Mouse (Mus musculus): ENCODE data around the gene Snrnp70.

The Snrnp70 gene

GRCm38 (mm10) chr7:45395578-45396336 lies at the start of gene Snrnp70:
Snrnp70 (minus strand) TSS chr7:45395742.
- peak; percentile 100 for DNase-seq (ENCODE audit: low read depth)

DNA sequence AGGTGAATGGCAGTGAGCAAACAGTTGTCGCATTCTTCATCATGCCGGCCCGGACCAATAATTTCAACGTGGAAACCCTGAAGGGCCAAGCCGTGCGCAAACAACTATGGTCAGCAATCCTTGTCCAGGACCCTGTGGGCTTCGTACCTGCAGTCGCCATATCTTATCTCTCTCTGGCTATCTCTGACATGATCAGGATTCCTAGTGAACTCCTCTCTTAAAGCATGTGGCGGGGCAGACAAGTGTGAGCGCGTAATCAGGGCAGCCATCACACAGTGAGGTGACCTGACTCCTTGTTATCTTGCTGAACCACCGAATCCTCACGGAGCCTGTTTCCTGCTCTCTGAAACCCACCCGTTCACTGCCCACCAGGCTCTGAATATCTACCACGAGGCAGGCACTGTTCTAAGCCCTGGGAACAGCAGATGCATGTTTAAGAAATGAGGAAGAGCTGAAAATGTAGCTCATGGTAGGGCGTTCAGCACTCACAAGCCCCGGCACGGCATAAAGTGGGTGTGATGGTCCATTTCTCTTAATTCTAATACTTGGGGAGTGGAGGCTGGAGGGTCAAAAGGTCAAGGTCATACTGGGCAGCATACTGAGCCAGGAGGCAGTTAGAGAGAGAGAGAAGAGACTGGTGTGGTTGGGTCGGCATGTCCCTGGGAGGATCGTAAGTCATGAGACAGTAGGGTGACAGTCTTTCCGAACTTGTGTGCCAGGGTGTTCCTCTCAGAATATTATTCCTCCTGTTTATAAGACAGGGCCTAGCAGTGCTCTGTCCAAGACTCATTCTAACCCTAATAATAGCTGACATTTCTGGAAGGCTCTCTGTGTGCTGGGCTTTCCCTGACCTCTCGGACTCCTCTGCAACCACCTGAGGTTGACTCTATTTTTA lies 48.2 kb upstream of the Snrnp70 start:
- no peak for DNase-seq (ENCODE audit: low read depth)

DNA sequence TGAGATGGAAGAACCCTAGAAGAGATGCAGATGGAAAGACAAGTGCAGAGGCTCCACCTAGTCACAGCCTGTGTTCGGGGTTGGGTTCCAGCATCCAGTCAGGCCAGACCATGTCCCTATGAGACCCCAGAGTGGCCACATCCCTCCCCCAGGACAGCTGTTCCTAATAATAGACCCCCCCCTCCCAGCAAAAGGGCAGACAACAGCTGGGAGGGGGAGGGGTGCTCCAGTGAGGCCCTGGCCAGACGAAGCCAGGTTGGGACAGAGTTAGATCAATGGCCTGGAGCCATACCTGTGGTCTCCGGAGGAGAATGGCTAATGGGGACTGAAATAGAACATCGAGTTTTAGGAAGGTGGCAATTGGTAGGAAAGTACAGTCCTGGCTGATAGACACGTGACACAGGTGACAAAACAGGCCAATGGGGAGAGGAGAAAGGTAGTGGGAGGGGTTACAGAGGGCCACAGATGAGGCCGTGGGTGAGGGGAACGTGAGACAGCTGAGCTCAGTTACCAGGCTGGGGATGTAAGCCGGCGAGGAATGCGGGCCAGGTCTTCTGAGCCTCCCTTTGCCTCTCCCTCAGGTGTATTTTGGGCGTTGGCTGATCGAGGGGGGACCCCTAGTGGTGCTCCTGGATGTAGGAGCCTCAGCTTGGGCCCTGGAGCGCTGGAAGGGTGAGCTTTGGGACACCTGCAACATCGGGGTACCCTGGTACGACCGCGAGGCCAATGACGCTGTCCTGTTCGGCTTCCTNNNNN lies 42.2 kb upstream of the Snrnp70 start, which contains the start of gene Ruvbl2:
Gene Ruvbl2 (minus strand): TSS at position 576 of the 756 bp plus-strand sequence.
- no peak for DNase-seq (ENCODE audit: low read depth)

DNA sequence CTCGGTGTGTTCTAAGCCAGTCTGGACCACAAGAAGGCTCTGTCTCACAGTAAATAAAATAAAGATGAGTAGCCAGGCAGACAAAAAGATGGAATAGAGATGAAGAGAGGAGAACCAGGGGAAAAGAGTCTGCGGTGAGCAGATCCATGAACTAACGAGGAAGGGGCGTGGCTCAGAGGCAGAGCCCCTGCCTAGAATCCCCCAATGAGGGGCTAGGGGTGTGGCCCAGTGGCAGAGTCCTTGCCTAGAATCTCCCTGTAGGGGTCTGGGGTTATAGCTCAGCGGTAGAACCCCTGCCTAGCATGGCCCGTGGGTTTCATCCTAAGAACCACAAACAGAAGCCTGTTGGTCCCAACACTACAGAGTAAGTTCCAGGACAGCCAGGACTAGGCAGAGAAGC lies 41.5 kb upstream of the Snrnp70 start:
- DNase-seq (ENCODE audit: low read depth), result no peak

DNA sequence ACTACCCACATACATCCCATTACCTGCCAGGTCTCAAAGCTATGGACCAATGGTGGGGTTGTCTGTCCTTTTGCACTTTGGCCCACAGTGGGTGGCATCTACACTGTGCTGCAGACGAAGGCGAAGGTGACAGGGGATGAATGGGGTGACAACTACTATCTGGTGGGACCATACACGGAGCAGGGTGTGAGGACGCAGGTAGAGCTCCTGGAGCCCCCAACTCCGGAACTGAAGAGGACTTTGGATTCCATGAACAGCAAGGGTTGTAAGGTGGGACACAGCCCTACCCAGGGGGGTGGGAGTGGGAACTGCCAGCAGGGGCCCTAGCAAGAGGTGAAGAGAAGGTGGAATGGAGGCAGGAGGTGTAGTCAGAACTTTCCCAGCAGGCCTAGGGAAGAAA lies 40.9 kb upstream of the Snrnp70 start:
- no peak for DNase-seq (ENCODE audit: low read depth)

DNA sequence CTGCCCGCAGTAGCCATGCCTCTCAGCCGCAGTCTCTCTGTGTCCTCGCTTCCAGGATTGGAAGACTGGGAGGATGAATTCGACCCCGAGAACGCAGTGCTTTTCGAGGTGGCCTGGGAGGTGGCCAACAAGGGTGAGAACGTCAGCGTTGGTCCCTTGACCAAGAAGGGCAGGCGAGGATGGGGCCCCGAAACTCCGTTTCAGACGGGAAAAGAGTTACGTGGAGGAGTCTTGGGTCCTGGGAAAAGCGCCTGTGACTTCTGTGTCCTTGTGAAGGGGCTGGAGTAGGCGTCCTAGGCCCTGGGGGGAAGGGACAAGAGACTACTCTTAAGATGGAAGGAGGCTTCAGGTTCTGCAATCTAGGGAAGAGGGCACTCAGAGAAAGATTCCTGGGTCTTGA lies 39.5 kb upstream of the Snrnp70 start:
- no peak for DNase-seq (ENCODE audit: low read depth)

- DNase-seq (ENCODE audit: low read depth), result peak; percentile 99
Measured at GRCm38 (mm10) chr7:45434203-45435015, 38.9 kb upstream of the Snrnp70 start, which contains the start of gene Gys1. Gys1 (plus strand) TSS chr7:45434844.

- no peak for DNase-seq (ENCODE audit: low read depth)
Measured at GRCm38 (mm10) chr7:45433835-45434202, 38.3 kb upstream of the Snrnp70 start.

GRCm38 (mm10) chr7:45426556-45426955 lies 31.0 kb upstream of the Snrnp70 start:
- DNase-seq (ENCODE audit: low read depth), result no peak

DNA sequence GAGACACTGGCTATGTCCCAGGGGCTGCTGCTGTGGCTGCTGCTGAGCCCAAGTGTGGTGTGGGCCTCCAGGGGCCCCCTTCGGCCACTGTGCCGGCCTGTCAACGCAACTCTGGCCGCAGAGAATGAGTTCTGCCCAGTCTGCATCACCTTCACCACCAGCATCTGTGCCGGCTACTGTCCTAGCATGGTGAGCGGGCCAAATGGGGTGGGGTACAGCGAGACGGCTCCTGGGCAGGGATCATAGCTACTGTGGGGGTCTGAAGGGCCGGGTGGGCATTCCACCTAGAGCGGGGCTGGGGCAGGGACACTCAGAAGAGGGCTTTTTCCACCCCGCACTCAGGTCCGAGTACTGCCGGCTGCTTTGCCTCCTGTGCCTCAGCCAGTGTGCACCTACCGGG lies 25.7 kb upstream of the Snrnp70 start:
- no peak for DNase-seq (ENCODE audit: low read depth)

- no peak for DNase-seq (ENCODE audit: low read depth)
Measured at GRCm38 (mm10) chr7:45420615-45420919, 25.0 kb upstream of the Snrnp70 start, which contains the start of gene Lhb. Lhb (plus strand) TSS chr7:45420820.

DNA sequence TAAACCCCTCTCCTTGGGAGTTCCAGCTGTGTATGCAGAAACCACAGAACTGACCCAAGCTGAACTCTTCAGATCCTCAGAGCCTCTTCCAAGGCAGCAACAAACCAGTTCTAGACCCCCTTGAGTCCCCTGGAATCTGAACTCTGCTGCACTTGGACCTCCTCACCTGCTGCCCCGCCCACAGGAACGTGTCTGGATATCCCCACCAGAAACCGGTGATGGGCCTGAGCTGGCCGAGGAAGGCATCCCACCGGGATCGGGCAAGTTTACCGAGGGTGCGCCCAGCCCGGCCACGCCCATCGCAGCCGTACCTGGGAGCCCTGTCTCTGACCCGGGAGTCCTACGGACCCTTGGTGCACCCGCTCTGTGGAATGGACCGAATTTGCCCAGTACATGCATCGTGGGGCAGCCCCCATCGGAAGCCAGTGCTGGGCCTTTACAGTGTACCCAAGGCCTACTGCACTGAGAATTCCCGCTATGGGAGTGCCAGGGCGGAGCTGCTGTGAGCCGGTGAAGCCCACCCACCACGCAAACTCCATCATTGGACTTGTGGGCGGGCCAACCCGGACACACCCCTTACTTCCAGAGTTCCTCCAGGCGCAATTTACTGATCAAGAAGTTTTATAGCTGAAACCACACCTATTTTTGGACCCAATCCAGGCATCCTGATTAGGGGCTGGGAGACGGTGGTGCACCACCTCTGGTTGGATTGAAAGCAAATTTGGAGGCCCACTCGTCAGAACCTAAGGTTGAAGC lies 24.5 kb upstream of the Snrnp70 start:
- no peak for DNase-seq (ENCODE audit: low read depth)

GRCm38 (mm10) chr7:45417962-45418492 lies 22.5 kb upstream of the Snrnp70 start:
- no peak for DNase-seq (ENCODE audit: low read depth)

- no peak for DNase-seq (ENCODE audit: low read depth)
Measured at GRCm38 (mm10) chr7:45415636-45416035, 20.1 kb upstream of the Snrnp70 start.

DNA sequence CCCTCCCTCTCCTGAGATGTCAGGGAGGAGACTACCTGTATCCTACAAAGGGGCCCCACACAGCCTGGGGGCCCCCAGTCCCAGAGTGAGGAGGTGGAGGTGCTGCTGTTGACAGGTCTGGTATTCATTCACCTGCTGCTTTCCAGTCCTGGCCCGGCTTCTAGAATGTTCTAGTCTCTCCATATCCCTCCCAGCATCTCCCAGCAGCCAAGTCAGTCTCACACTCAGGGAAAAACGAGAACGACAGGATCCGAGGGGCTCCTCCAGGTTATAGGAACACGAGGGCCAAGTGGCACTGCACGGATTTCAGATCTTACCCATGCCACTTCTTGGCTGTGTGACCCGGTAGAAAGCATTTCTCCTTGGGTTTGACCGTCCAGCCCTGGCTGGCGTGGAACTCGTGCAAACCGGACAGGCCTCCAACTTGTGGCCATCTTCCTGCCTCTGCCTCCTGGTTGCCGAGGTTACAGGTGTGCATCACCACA lies 19.2 kb upstream of the Snrnp70 start:
- DNase-seq (ENCODE audit: low read depth), result no peak

DNA sequence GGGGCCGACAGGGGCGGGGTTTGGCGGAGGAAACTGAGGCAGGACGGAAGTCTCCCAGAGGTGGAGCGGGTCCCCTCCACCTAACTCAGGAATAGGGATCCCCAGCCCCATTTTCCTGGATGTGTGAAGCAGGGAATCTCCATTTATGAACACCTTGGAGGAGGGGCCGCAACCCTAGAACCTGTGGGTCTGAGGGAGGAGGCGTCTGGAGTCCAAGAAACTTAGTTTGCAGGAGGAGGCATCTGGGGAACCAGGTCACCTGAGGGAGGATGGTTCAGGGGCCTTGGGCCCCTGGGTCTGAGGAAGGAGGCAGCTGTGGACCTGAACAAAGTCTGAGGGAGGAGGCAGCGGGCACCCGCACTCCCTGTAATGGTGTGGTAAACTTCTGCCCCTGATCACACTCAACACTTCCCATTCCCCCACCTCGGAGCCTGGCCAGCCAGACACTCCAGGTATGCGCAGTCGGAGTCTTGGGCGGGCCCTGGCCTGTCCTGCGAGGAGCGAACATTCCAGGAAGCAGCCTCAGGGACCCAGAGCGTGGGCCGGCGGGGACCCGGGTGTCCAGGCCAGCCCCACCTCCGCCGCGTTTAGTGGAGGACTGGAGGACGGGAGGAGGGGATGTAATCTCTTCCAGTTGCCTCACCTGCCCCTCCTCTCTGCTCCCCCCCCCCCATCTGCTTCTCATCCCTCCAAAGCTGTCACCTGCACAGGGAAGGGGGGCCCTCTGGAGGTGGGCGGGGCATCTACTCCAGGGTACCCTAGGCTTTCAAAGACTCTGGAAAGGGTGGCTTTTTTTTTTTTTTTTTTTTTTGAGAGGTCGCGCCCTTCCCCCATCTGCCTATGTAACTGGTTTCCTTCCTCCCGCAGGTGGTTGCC lies 18.6 kb upstream of the Snrnp70 start:
- DNase-seq (ENCODE audit: low read depth), result no peak

DNA sequence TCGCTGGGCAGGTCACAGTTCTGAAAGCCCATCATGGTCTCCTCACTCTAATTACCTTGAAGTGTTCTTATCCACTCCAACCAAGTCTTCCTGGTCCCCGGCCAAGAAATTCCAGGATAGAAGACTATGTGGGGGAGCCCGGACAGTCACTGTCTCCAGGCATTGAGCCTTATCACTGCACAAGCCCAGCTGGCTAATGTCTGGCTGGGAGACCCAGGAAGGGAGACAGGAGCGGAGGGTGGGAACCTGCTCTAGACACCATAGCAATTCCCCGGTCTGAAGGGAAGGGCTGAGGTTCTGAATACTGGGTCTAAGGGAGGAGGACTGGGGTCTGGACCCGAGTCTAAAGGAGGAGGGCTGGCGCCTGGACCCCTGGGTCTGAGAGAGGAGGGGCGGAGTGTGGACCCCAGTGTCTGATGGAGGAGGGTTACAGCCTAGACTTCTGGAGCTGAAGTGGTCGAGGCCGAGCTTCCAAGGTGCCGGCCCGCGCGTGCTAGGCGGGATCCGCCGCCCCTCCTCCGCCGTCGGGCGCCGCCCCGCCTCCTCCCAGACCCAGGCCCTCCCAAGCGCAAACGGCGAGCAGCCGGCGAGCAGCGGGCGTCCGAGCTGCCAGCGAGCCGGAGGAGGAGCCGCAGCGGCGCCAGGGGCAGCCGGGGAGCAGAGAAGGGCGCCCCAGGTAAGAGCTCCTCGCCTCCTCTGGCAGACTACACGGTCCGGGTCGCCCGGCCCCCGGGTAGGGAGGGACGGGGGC lies 17.7 kb upstream of the Snrnp70 start, which contains the start of gene Ntf5:
Gene Ntf5 (plus strand): TSS at position 583 of the 751 bp plus-strand sequence.
- no peak for DNase-seq (ENCODE audit: low read depth)

DNA sequence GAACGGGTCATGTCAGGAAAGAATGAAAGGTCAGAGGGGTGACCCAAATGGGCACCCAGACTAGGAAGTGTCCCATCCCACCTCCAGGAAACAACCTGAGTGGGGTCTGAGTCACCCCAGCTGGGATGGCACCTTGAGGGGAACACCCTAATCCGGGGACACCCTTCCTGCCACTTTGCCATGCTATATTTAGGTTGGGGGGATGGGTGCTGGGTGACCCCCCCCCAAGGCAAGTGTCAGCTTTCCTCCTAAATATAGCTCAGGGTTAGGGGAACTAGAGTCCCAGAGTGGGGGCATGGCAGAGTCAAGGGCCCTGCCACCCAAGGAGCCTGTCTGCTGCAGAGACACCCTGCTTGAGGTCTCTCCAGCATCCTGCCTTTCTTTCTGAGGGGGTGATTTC lies 16.9 kb upstream of the Snrnp70 start:
- no peak for DNase-seq (ENCODE audit: low read depth)
